Mouse (Mus musculus) embryonic fibroblast, embryonic 13.5 days (primary cell): ENCODE measurements around the gene Plxna2.

Source experiments
- CTCF ChIP-seq: IDR thresholded peaks from 2 replicates; pipeline ENCODE4 v1.5.1; 2011; ENCODE audit warnings: mild to moderate bottlenecking, control low read depth, low read length, moderate library complexity, borderline replicate concordance; ENCODE audit not compliant: insufficient read depth
- POLR2A ChIP-seq: IDR thresholded peaks from 2 replicates; pipeline ENCODE4 v1.6.1; 2011; ENCODE audit warnings: low read depth, mild to moderate bottlenecking, control low read depth, low read length, moderate library complexity

GRCm38 (mm10) chr1:194643930-194644329 lies 25.9 kb downstream of the Plxna2 start:
- no peak for TF ChIP-seq CTCF
- TF ChIP-seq POLR2A, result no peak
